Mouse (Mus musculus): ENCODE results near the gene Gas7. TPM values are rescaled to one million over a fixed set of nuclear protein-coding genes. Genes with fewer than 3 reads are reported as not detected.

Gene Gas7
- total and polyA plus RNA-seq, 2 experiments = 1.5 to 1.7 TPM

DNA sequence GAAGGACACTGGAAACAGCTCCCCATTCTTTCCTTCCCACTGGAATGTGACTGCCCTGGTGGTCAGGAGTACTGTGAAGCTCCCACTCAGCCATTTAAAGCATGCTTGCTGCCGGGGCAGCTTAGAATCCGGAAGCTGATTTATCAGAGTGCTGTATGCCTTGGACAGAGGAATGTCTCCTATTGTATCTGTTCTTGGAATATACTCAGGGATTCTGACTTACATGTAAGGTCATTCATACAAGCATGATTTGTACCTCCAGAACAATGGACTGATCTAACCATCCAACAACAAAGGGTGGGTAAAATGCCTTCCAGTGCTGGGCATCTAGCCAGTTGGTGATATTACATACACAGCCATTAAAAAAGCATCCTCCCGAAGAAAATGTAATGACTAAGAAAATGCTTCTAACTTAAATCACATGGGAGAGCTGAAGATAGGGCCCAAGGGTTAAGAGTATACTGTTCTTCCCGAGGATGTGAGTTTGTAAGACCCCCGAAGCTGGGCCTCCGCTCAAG is 189.5 kb downstream of the Gas7 start:
- H3K4me3 ChIP-seq (ENCODE audit: insufficient read depth, low read depth, low read length) = no peak overlapping the region
- H3K4me1 ChIP-seq (ENCODE audit: control insufficient read depth, insufficient read depth, low read length) = no peaks in the 10 kb centered on the region
- H3K9ac ChIP-seq (ENCODE audit: low read depth, low read length) = no peak overlapping the region
- no peaks in the 10 kb centered on the region for H3K36me3 ChIP-seq (ENCODE audit: control insufficient read depth, insufficient read depth, low read length)
- H3K27ac ChIP-seq (replicated peaks; ENCODE audit: insufficient read depth, low read depth, low read length) = no peak overlapping the region
- WGBS = 83% methylated on average over 6 of the region's 6 CpGs
- no peaks in the 10 kb centered on the region for H3K27me3 ChIP-seq (ENCODE audit: control insufficient read depth, insufficient read depth, low read length)
- H3K79me2 ChIP-seq (ENCODE audit: control insufficient read depth, insufficient read depth, low read length) = no peaks in the 10 kb centered on the region
- no peak for TF ChIP-seq POLR2A (IDR thresholded peaks at IDR 0.05; ENCODE audit: extremely low read depth, insufficient read depth, low read length)
- no peak for TF ChIP-seq CTCF (IDR thresholded peaks at IDR 0.05; ENCODE audit: low read depth, low read length)
- DNase-seq (ENCODE audit: extremely low read depth, low read depth, low spot score) = no peak

DNA sequence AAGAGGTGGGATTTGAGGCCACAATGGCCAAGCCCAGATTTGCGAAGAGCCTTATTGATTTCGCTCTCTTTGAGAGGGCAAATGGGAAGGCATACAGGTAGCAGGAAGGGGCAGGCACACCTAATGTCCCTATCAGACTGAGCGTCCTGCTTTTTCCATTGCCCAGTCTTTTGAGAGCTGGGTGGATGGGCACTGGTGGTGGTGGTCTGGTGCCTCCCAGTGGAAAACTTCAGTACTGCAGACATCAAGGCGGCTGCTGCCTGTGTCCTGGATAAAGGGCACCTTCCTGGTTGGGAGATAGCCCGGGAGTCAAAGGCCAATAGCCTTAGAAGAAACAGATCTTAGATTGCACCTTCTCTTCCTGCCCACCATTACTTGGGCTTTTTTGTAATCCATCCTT is 192.5 kb downstream of the Gas7 start:
- 30% methylated on average over 5 of the region's 5 CpGs for WGBS
- peak; percentile 54 for DNase-seq (ENCODE audit: extremely low read depth, low read depth, low spot score)
- TF ChIP-seq CTCF (IDR thresholded peaks at IDR 0.05; ENCODE audit: low read depth, low read length) (peak; percentile 98), POLR2A (IDR thresholded peaks at IDR 0.05; ENCODE audit: extremely low read depth, insufficient read depth, low read length) (no peak)
- H3K4me1 ChIP-seq (ENCODE audit: control insufficient read depth, insufficient read depth, low read length) = no peaks in the 10 kb centered on the region
- no peak overlapping the region for H3K9ac ChIP-seq (ENCODE audit: low read depth, low read length)
- no peaks in the 10 kb centered on the region for H3K79me2 ChIP-seq (ENCODE audit: control insufficient read depth, insufficient read depth, low read length)
- no peaks in the 10 kb centered on the region for H3K36me3 ChIP-seq (ENCODE audit: control insufficient read depth, insufficient read depth, low read length)
- no peaks in the 10 kb centered on the region for H3K27me3 ChIP-seq (ENCODE audit: control insufficient read depth, insufficient read depth, low read length)
- no peak overlapping the region for H3K4me3 ChIP-seq (ENCODE audit: insufficient read depth, low read depth, low read length)
- no peak overlapping the region for H3K27ac ChIP-seq (replicated peaks; ENCODE audit: insufficient read depth, low read depth, low read length)

- Histone ChIP-seq H3K4me1 (ENCODE audit: control insufficient read depth, insufficient read depth, low read length) (no peaks in the 10 kb centered on the region), H3K79me2 (ENCODE audit: control insufficient read depth, insufficient read depth, low read length) (no peaks in the 10 kb centered on the region), H3K27me3 (ENCODE audit: control insufficient read depth, insufficient read depth, low read length) (no peaks in the 10 kb centered on the region), H3K27ac (replicated peaks; ENCODE audit: insufficient read depth, low read depth, low read length) (no peak overlapping the region), H3K4me3 (ENCODE audit: insufficient read depth, low read depth, low read length) (no peak overlapping the region), H3K36me3 (ENCODE audit: control insufficient read depth, insufficient read depth, low read length) (no peaks in the 10 kb centered on the region), H3K9ac (ENCODE audit: low read depth, low read length) (no peak overlapping the region)
- 69% methylated on average over 11 of the region's 11 CpGs for WGBS
- DNase-seq (ENCODE audit: extremely low read depth, low read depth, low spot score) = no peak
- TF ChIP-seq POLR2A (IDR thresholded peaks at IDR 0.05; ENCODE audit: extremely low read depth, insufficient read depth, low read length) = no peak
- no peak for TF ChIP-seq CTCF (IDR thresholded peaks at IDR 0.05; ENCODE audit: low read depth, low read length)
These were observed 193.6 kb downstream of the Gas7 start for GRCm38 (mm10) chr11:67648651-67649407.

DNA sequence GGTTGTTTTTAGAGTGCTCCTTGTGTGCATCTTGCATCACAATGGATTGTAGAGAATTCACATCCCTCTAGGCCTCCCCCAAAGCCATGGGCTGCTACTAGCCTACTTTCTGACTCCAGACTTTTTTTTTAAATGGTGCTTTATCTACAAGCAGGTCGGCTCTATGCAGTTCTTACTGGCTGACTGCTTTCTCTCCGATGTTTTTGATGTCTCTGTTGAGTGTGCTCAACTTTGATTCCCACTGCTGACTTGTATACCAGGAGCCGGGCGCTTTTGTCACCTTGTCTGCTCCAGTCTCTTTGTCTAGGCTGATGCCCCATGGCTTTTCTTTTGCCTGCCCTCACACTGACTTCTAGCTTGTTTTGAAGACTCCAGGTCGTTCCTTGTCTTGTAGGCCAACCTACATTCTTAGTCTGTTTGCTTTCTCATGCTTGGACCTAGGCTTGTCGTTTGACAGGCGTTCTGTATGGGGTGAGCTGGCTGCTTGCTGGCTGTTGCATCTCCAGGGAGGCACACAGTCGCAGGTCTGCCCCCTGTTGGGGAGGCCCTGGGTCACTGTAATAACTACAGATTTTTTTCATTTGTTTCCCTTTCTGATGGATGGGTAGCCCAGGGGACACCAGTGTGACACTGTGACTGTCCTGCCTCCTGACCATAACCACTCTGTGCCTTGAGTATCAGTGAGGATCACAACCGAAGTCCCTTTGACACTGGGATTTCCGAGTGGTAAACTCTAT is 194.9 kb downstream of the Gas7 start:
- Histone ChIP-seq H3K9ac (ENCODE audit: low read depth, low read length) (no peak overlapping the region), H3K79me2 (ENCODE audit: control insufficient read depth, insufficient read depth, low read length) (no peaks in the 10 kb centered on the region), H3K27ac (replicated peaks; ENCODE audit: insufficient read depth, low read depth, low read length) (no peak overlapping the region), H3K27me3 (ENCODE audit: control insufficient read depth, insufficient read depth, low read length) (no peaks in the 10 kb centered on the region), H3K4me1 (ENCODE audit: control insufficient read depth, insufficient read depth, low read length) (no peaks in the 10 kb centered on the region), H3K4me3 (ENCODE audit: insufficient read depth, low read depth, low read length) (no peak overlapping the region), H3K36me3 (ENCODE audit: control insufficient read depth, insufficient read depth, low read length) (no peaks in the 10 kb centered on the region)
- TF ChIP-seq CTCF (IDR thresholded peaks at IDR 0.05; ENCODE audit: low read depth, low read length) (peak; percentile 25; the same call in 1 of the 2 replicates), POLR2A (IDR thresholded peaks at IDR 0.05; ENCODE audit: extremely low read depth, insufficient read depth, low read length) (no peak)
- no peak for DNase-seq (ENCODE audit: extremely low read depth, low read depth, low spot score)
- 68% methylated on average over 10 of the region's 10 CpGs for WGBS

DNA sequence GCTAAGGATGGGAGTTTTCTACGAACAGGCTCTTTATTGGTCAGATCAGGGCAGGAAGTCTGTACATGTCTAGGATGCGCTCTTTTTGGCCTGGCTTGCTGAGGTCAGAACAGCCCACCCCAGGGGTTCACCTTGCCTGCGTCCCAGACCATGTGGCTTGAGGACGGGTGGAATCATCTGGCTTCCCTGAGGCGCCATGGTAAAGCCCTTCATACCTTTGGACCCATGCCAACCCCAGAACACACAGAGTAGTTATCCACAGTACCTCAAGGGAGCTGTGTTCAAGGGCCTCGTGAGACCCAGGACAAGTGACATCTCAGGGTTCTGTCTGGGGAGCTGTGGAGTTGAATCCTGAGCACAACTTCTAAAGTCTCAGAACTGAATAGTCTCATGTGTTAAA is 196.5 kb downstream of the Gas7 start:
- 80% methylated on average over 6 of the region's 6 CpGs for WGBS
- Histone ChIP-seq H3K79me2 (ENCODE audit: control insufficient read depth, insufficient read depth, low read length) (no peaks in the 10 kb centered on the region), H3K27me3 (ENCODE audit: control insufficient read depth, insufficient read depth, low read length) (no peaks in the 10 kb centered on the region), H3K36me3 (ENCODE audit: control insufficient read depth, insufficient read depth, low read length) (no peaks in the 10 kb centered on the region), H3K4me3 (ENCODE audit: insufficient read depth, low read depth, low read length) (no peak overlapping the region), H3K4me1 (ENCODE audit: control insufficient read depth, insufficient read depth, low read length) (no peaks in the 10 kb centered on the region), H3K9ac (ENCODE audit: low read depth, low read length) (no peak overlapping the region), H3K27ac (replicated peaks; ENCODE audit: insufficient read depth, low read depth, low read length) (no peak overlapping the region)
- no peak for DNase-seq (ENCODE audit: extremely low read depth, low read depth, low spot score)
- TF ChIP-seq POLR2A (IDR thresholded peaks at IDR 0.05; ENCODE audit: extremely low read depth, insufficient read depth, low read length) (no peak), CTCF (IDR thresholded peaks at IDR 0.05; ENCODE audit: low read depth, low read length) (no peak)

All from liver, adult 2 months (tissue).